In genomic region chr2:118980841-118981240, GRCm38 (mm10) we compare ENCODE assay signal across 23 mouse cellular contexts. TPM values are rescaled to one million over a fixed set of nuclear protein-coding genes. Genes with fewer than 3 reads are reported as not detected.
DNase-seq lines count a peak whose midpoint lies in the region; ATAC-seq and TF ChIP-seq lines count a peak whose summit lies in the region.
"Had no signal": no experiment of that assay in that cellular context is flagged by ENCODE, and none has a peak within 500 bp of the region (broad histone marks: within the 10 kb centered on the region; RNA-seq: fewer than 3 reads in every experiment).

No protein-coding gene starts in this region.

- DNase-seq in heart, adult 11 months, result peak; percentile 92
- DNase-seq in heart, adult 2 months, result peak in 1 of 2 experiments; percentile 24
- DNase-seq in heart, postnatal 14 days, result peak; percentile 12 to 14
- DNase-seq in heart, embryonic 10.5 days (ENCODE audit: low spot score), result no peak
- DNase-seq: adrenal gland, adult 8-10 months; adrenal gland, postnatal 14 days; adrenal gland, postnatal 36 days; B cell, adult 2 months; cerebellum, adult 11-12 months; cerebellum, adult 2 months; cerebellum, adult 9-10 months; cerebellum, postnatal 10 days; cerebellum, postnatal 25 days had no signal

- no peaks in the 10 kb centered on the region for H3K9me3 ChIP-seq in heart, embryonic 12.5 days (replicated peaks)
- no peaks in the 10 kb centered on the region for H3K9me3 ChIP-seq in heart, embryonic 11.5 days (replicated peaks; ENCODE audit: control insufficient read depth, low read length)
- no peaks in the 10 kb centered on the region for H3K9me3 ChIP-seq in heart, embryonic 10.5 days
- H3K9me3 ChIP-seq: embryonic facial prominence, embryonic 10.5 days; embryonic facial prominence, embryonic 12.5 days; forebrain, embryonic 13.5 days; forebrain, embryonic 15.5 days; G1E had no signal

- no peak for ATAC-seq in heart, embryonic 12.5 days (ENCODE audit: insufficient number of reproducible peaks, low FRiP score)
- no peak for ATAC-seq in heart, embryonic 11.5 days (replicated peaks; ENCODE audit: insufficient number of reproducible peaks, low FRiP score, low TSS enrichment)
- ATAC-seq: activated CD4-positive, CD25-positive, alpha-beta regulatory T cell, adult 4 months; CD4-positive, CD25-positive, alpha-beta regulatory T cell, adult 4 months; forebrain, embryonic 13.5 days; forebrain, embryonic 15.5 days; Patski had no signal

- no peak overlapping the region for H3K4me3 ChIP-seq in heart, embryonic 12.5 days
- no peak overlapping the region for H3K4me3 ChIP-seq in heart, adult 2 months
- H3K4me3 ChIP-seq in heart, embryonic 11.5 days (ENCODE audit: low read depth, low read length), result no peak overlapping the region
- no peak overlapping the region for H3K4me3 ChIP-seq in heart, embryonic 10.5 days
- H3K4me3 ChIP-seq: embryonic facial prominence, embryonic 10.5 days; embryonic facial prominence, embryonic 12.5 days; forebrain, embryonic 13.5 days; forebrain, embryonic 15.5 days had no signal

- no peaks in the 10 kb centered on the region for H3K36me3 ChIP-seq in heart, embryonic 12.5 days
- H3K36me3 ChIP-seq in heart, adult 2 months (ENCODE audit: control insufficient read depth, insufficient read depth, low read length), result no peaks in the 10 kb centered on the region
- no peaks in the 10 kb centered on the region for H3K36me3 ChIP-seq in heart, embryonic 11.5 days (ENCODE audit: control insufficient read depth, insufficient read depth, low read length)
- H3K36me3 ChIP-seq in heart, embryonic 10.5 days, result no peaks in the 10 kb centered on the region
- H3K36me3 ChIP-seq: embryonic facial prominence, embryonic 10.5 days; embryonic facial prominence, embryonic 12.5 days; forebrain, embryonic 15.5 days; G1E had no signal

- intact Hi-C loops in heart, adult 2 months (cut with DNase I), result no loop called here
- intact Hi-C loops in heart, postnatal 14 days (cut with DNase I), result no loop called here

- TF ChIP-seq EP300 in heart, adult 2 months (IDR thresholded peaks at IDR 0.05; ENCODE audit: insufficient read depth, low read depth, low read length), result no peak

- H3K4me1 ChIP-seq in heart, embryonic 12.5 days (replicated peaks), result 0 out of 2 replicates have a peak, but pooled peaks cover 6% of the 10 kb centered on the region
- peaks cover 1% of the 10 kb centered on the region; the same call in 1 of the 2 replicates for H3K4me1 ChIP-seq in heart, adult 2 months (ENCODE audit: control insufficient read depth, insufficient read depth, low read length)
- 0 out of 2 replicates have a peak, but pooled peaks cover 3% of the 10 kb centered on the region for H3K4me1 ChIP-seq in heart, embryonic 11.5 days (ENCODE audit: control insufficient read depth, insufficient read depth, low read length)
- H3K4me1 ChIP-seq in heart, embryonic 10.5 days, result peaks cover 12% of the 10 kb centered on the region
- H3K4me1 ChIP-seq: embryonic facial prominence, embryonic 12.5 days had no signal

- H3K9ac ChIP-seq in heart, embryonic 12.5 days, result no peak overlapping the region
- no peak overlapping the region for H3K9ac ChIP-seq in heart, adult 2 months (ENCODE audit: low read depth, low read length)
- no peak overlapping the region for H3K9ac ChIP-seq in heart, embryonic 11.5 days (ENCODE audit: low read depth, low read length)
- H3K9ac ChIP-seq: embryonic facial prominence, embryonic 12.5 days; forebrain, embryonic 13.5 days; forebrain, embryonic 15.5 days had no signal

- TF ChIP-seq CTCF in heart, adult 2 months (IDR thresholded peaks at IDR 0.05), result peak; percentile 43

- 66% methylated on average over 6 of the region's 6 CpGs for WGBS in heart, embryonic 12.5 days
- WGBS in heart, adult 2 months, result 73% methylated on average over 6 of the region's 6 CpGs
- 77% methylated on average over 6 of the region's 6 CpGs for WGBS in heart, embryonic 11.5 days (ENCODE audit: insufficient replicate concordance)
- WGBS in heart, embryonic 10.5 days, result 78% methylated on average over 6 of the region's 6 CpGs

- H3K27me3 ChIP-seq in heart, embryonic 12.5 days (replicated peaks), result peaks cover 12% of the 10 kb centered on the region; the same call in 1 of the 2 replicates
- no peaks in the 10 kb centered on the region for H3K27me3 ChIP-seq in heart, adult 2 months (ENCODE audit: control insufficient read depth, insufficient read depth, low read length)
- no peaks in the 10 kb centered on the region for H3K27me3 ChIP-seq in heart, embryonic 11.5 days (ENCODE audit: control insufficient read depth, insufficient read depth, low read length)
- H3K27me3 ChIP-seq in heart, embryonic 10.5 days (ENCODE audit: insufficient read depth, poor library complexity, severe bottlenecking), result peaks cover 18% of the 10 kb centered on the region

- H3K4me2 ChIP-seq in heart, embryonic 12.5 days, result no peak overlapping the region
- H3K4me2 ChIP-seq in heart, embryonic 11.5 days, result no peak overlapping the region
- H3K4me2 ChIP-seq: embryonic facial prominence, embryonic 12.5 days; forebrain, embryonic 13.5 days; forebrain, embryonic 15.5 days had no signal

- H3K79me2 ChIP-seq in heart, adult 2 months (replicated peaks; ENCODE audit: control insufficient read depth, insufficient read depth, low read length), result no peaks in the 10 kb centered on the region

- TF ChIP-seq POLR2A in heart, adult 2 months (IDR thresholded peaks at IDR 0.05; ENCODE audit: insufficient read depth, low read depth, low read length), result no peak

- no peak overlapping the region for H3K27ac ChIP-seq in heart, embryonic 12.5 days (ENCODE audit: poor library complexity, severe bottlenecking)
- no peak overlapping the region for H3K27ac ChIP-seq in heart, adult 2 months
- no peak overlapping the region for H3K27ac ChIP-seq in heart, embryonic 11.5 days (ENCODE audit: low read depth, low read length)
- H3K27ac ChIP-seq in heart, embryonic 10.5 days, result no peak overlapping the region
- H3K27ac ChIP-seq: embryonic facial prominence, embryonic 10.5 days; embryonic facial prominence, embryonic 12.5 days; forebrain, embryonic 13.5 days; forebrain, embryonic 15.5 days had no signal

RNA-seq across cellular contexts. Expression of gene Ccdc32, which starts 48.4 kb away (rescaled TPM):
- polyA plus RNA-seq in heart, embryonic 12.5 days (2016; fragmentation: Nextera tagmentation; extraction: Ambion mirVana), result 16.3 and 18.3 TPM in 2 replicates
- total RNA-seq in heart, adult 2 months (2021), result 10 to 100 TPM in 1 of 2 experiments, 1 to 10 TPM in 1; 9.7 to 10.9 TPM
- polyA plus RNA-seq in heart, adult 2 months (2012; rRNA removed), result 5.2 and 10.8 TPM in 2 replicates
- polyA plus RNA-seq in heart, embryonic 11.5 days (2014; fragmentation: Nextera tagmentation; extraction: Ambion mirVana), result 16.4 and 17.1 TPM in 2 replicates
- 10 to 100 TPM; 12.8 TPM for total RNA-seq in heart, postnatal 14 days (2021)
- 16.3 and 18.5 TPM in 2 replicates for polyA plus RNA-seq in heart, embryonic 10.5 days (2016; fragmentation: Nextera tagmentation; extraction: Ambion mirVana)

RNA-seq across cellular contexts. Expression of gene Rpusd2, which starts 53.7 kb away (rescaled TPM):
- polyA plus RNA-seq in heart, embryonic 12.5 days (2016; fragmentation: Nextera tagmentation; extraction: Ambion mirVana), result 4.5 and 5.0 TPM in 2 replicates
- 1 to 10 TPM; 4.1 to 5.1 TPM for total RNA-seq in heart, adult 2 months (2021)
- 3.4 and 5.7 TPM in 2 replicates for polyA plus RNA-seq in heart, adult 2 months (2012; rRNA removed)
- 4.0 and 4.8 TPM in 2 replicates for polyA plus RNA-seq in heart, embryonic 11.5 days (2014; fragmentation: Nextera tagmentation; extraction: Ambion mirVana)
- 1 to 10 TPM; 4.1 to 4.3 TPM for total RNA-seq in heart, postnatal 14 days (2021)
- polyA plus RNA-seq in heart, embryonic 10.5 days (2016; fragmentation: Nextera tagmentation; extraction: Ambion mirVana), result 5.1 and 6.2 TPM in 2 replicates

RNA-seq across cellular contexts. Expression of gene Chst14, which starts 54.5 kb away (rescaled TPM):
- 23.9 and 25.4 TPM in 2 replicates for polyA plus RNA-seq in heart, embryonic 12.5 days (2016; fragmentation: Nextera tagmentation; extraction: Ambion mirVana)
- 1 to 10 TPM; 7.8 to 8.2 TPM for total RNA-seq in heart, adult 2 months (2021)
- polyA plus RNA-seq in heart, adult 2 months (2012; rRNA removed), result 9.5 and 10.4 TPM in 2 replicates
- polyA plus RNA-seq in heart, embryonic 11.5 days (2014; fragmentation: Nextera tagmentation; extraction: Ambion mirVana), result 19.6 and 22.3 TPM in 2 replicates
- 10 to 100 TPM; 10.2 to 11.3 TPM for total RNA-seq in heart, postnatal 14 days (2021)
- polyA plus RNA-seq in heart, embryonic 10.5 days (2016; fragmentation: Nextera tagmentation; extraction: Ambion mirVana), result 18.8 and 20.1 TPM in 2 replicates
